Mouse (Mus musculus) E14TG2a.4 (cell line): ENCODE measurements around the gene Met.

Experiments
- CTCF ChIP-seq: conservative IDR thresholded peaks from 2 replicates; pipeline ENCODE4 v1.5.1; 2014; ENCODE audit warnings: low read length
- NANOG ChIP-seq: IDR thresholded peaks from 2 replicates; pipeline ENCODE4 v1.6.1; 2014; ENCODE audit warnings: borderline replicate concordance, low read length, mixed read lengths

DNA sequence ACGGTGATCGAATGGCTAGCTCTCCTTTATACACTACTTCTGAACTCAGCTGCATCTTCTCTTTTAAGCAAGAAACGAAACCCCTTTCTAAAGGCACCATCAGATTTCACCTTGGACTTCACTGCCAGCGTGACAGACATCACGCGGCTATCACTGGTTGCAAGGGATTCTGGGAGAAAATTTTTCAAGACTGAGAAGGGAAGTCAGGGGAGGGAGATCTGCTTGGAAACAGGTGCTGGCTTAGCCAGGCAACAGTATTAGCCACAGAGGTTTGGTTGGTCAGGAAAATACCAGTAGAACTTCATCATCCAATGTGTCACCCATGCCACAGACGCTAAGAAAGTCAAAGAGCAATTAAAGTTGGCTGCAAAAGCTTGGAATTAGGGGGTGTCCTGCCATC, 2.2 kb upstream of the Met start:
- TF ChIP-seq CTCF (no peak), NANOG (no peak)
